Mouse (Mus musculus): ENCODE results near the gene Rint1.

Rint1 gene

GRCm38 (mm10) chr5:23787536-23788389 lies at the start of gene Rint1:
TSS of gene Rint1 (plus strand) at chr5:23787711.
- DNase-seq (ENCODE audit: low read depth, low spot score), result peak; percentile 96

- no peak for DNase-seq (ENCODE audit: low read depth, low spot score)
These were observed 44.2 kb upstream of the Rint1 start for GRCm38 (mm10) chr5:23743261-23743660.

GRCm38 (mm10) chr5:23749882-23750281 lies 37.6 kb upstream of the Rint1 start:
- peak; percentile 40 for DNase-seq (ENCODE audit: low read depth, low spot score)

- DNase-seq (ENCODE audit: low read depth, low spot score), result no peak
These were observed 31.9 kb upstream of the Rint1 start for GRCm38 (mm10) chr5:23755591-23755990.

- DNase-seq (ENCODE audit: low read depth, low spot score), result no peak
These were observed 31.1 kb upstream of the Rint1 start for GRCm38 (mm10) chr5:23756368-23756767.

- peak; percentile 84 for DNase-seq (ENCODE audit: low read depth, low spot score)
These were observed 28.9 kb upstream of the Rint1 start for GRCm38 (mm10) chr5:23758633-23759032.

GRCm38 (mm10) chr5:23762531-23762930 lies 25.0 kb upstream of the Rint1 start:
- DNase-seq (ENCODE audit: low read depth, low spot score), result no peak

- no peak for DNase-seq (ENCODE audit: low read depth, low spot score)
These were observed 23.0 kb upstream of the Rint1 start for GRCm38 (mm10) chr5:23764557-23764956.

GRCm38 (mm10) chr5:23771105-23771504 lies 16.4 kb upstream of the Rint1 start:
- no peak for DNase-seq (ENCODE audit: low read depth, low spot score)

- peak; percentile 47 for DNase-seq (ENCODE audit: low read depth, low spot score)
These were observed 13.3 kb upstream of the Rint1 start for GRCm38 (mm10) chr5:23774186-23774585.

GRCm38 (mm10) chr5:23780516-23780915 lies 7.0 kb upstream of the Rint1 start:
- no peak for DNase-seq (ENCODE audit: low read depth, low spot score)

GRCm38 (mm10) chr5:23781172-23781571 lies 6.3 kb upstream of the Rint1 start:
- no peak for DNase-seq (ENCODE audit: low read depth, low spot score)

- peak; percentile 45 for DNase-seq (ENCODE audit: low read depth, low spot score)
These were observed 5.3 kb upstream of the Rint1 start for GRCm38 (mm10) chr5:23782051-23782810.

- DNase-seq (ENCODE audit: low read depth, low spot score), result peak; percentile 84
These were observed 4.3 kb upstream of the Rint1 start, which contains the start of gene Pus7 for GRCm38 (mm10) chr5:23782931-23783877. TSS of gene Pus7 (minus strand) at chr5:23783711.

- no peak for DNase-seq (ENCODE audit: low read depth, low spot score)
These were observed 899 bp downstream of the Rint1 start for GRCm38 (mm10) chr5:23788390-23788830.

- DNase-seq (ENCODE audit: low read depth, low spot score), result peak; percentile 22
These were observed 1.6 kb downstream of the Rint1 start for GRCm38 (mm10) chr5:23789078-23789612.

GRCm38 (mm10) chr5:23792726-23793125 lies 5.2 kb downstream of the Rint1 start:
- peak; percentile 81 for DNase-seq (ENCODE audit: low read depth, low spot score)

GRCm38 (mm10) chr5:23814841-23815240 lies 27.3 kb downstream of the Rint1 start:
- DNase-seq (ENCODE audit: low read depth, low spot score), result no peak

GRCm38 (mm10) chr5:23816681-23817080 lies 29.2 kb downstream of the Rint1 start:
- no peak for DNase-seq (ENCODE audit: low read depth, low spot score)

- DNase-seq (ENCODE audit: low read depth, low spot score), result no peak
These were observed 34.8 kb downstream of the Rint1 start for GRCm38 (mm10) chr5:23822306-23822705.

- no peak for DNase-seq (ENCODE audit: low read depth, low spot score)
These were observed 36.7 kb downstream of the Rint1 start for GRCm38 (mm10) chr5:23824171-23824733.

All from 3T3-L1 (cell line).